Mouse (Mus musculus) urinary bladder, adult 2 months (tissue): Measurements from ENCODE around the gene Ptpra. TPM values are rescaled to one million over a fixed set of nuclear protein-coding genes. Genes with fewer than 3 reads are reported as not detected.
"Not testable (repeated sequence)": the region's sequence is repeated elsewhere in the genome, so short reads cannot be mapped to it uniquely, and the experiment has no call there.

Source experiments
- DNase-seq: peaks from one replicate; pipeline ENCODE4 v3.0.0; 2022; ENCODE audit warnings: low spot score
- polyA plus RNA-seq: library from polyadenylated mRNA; depleted of rRNA; stranded (reverse); fragments of >200 nt; gene quantifications from 2 replicates; pipeline ENCODE4 v1.2.3, GENCODE M21; 2012

Ptpra gene
- polyA plus RNA-seq, 1 experiment = 88.9 TPM

- DNase-seq = no peak
Observed at GRCm38 (mm10) chr2:130488600-130488999, 38.5 kb downstream of the Ptpra start.

GRCm38 (mm10) chr2:130491162-130491561 lies 41.1 kb downstream of the Ptpra start:
- DNase-seq = no peak

GRCm38 (mm10) chr2:130491587-130491986 lies 41.5 kb downstream of the Ptpra start:
- DNase-seq = no peak

DNA sequence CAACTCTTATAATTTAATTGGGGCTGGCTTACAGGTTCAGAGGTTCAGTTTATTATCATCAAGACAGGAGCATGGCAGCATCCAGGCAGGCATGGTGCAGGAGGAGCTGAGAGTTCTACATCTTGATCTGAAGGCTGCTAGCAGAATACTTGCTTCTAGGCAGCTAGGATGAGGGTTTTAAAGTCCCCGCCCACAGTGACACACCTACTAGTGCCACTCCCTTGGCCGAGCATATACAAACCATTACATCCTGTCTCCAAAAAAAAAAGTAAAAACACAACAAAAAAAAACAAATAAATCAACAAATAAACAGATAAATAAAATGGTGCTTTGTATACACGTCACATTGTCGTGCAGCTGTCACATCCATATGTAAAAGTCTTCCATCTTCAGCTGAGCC lies 45.0 kb downstream of the Ptpra start:
- DNase-seq = not testable (repeated sequence)

- DNase-seq = no peak
Observed at GRCm38 (mm10) chr2:130496037-130496436, 46.0 kb downstream of the Ptpra start.

GRCm38 (mm10) chr2:130496931-130497330 lies 46.9 kb downstream of the Ptpra start:
- DNase-seq = no peak

- no peak for DNase-seq
Observed at GRCm38 (mm10) chr2:130499546-130499945, 49.5 kb downstream of the Ptpra start.

DNA sequence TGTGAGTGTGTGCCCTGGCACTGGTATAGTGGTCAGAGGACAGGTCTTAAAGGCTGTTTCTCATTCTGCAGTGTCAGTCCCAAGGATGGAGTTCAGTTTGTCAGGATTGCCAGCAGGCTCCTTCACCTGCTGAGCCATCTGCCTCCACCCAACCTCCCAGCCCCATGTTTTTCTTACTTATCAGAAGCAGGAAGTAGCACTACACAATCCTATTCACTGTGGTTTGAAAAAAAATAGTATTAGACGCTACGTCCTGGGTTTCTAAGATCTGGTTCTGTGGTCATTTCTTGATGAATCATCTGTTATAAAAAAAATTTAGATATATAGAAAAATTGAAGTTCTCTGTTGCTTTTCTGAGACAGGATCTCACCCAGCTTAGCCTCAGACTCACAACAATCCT lies 51.5 kb downstream of the Ptpra start:
- DNase-seq = no peak

GRCm38 (mm10) chr2:130511616-130512015 lies 61.5 kb downstream of the Ptpra start:
- not testable (repeated sequence) for DNase-seq

- no peak for DNase-seq
Observed at GRCm38 (mm10) chr2:130513907-130514306, 63.8 kb downstream of the Ptpra start.

DNA sequence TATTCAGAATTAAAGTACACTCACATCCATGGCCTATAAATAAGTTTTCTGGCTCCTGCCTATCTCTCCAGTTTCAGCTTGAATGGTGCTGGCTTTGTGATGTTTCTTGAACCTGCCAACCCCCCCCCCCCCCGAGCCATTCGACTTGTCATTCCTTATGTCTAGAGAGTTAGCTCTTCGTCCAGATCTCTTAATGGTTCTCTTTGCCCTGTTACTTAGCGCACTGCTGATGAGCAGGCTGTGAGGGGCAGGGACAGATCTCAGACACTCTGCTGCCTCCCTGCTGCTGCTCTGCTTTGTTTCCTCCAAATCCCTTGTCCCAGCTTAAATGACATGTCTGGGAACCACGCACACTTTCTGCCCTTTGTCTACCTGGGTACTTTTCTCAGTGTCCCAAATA lies 65.7 kb downstream of the Ptpra start:
- no peak for DNase-seq

- no peak for DNase-seq
Observed at GRCm38 (mm10) chr2:130521927-130522326, 71.8 kb downstream of the Ptpra start.

DNA sequence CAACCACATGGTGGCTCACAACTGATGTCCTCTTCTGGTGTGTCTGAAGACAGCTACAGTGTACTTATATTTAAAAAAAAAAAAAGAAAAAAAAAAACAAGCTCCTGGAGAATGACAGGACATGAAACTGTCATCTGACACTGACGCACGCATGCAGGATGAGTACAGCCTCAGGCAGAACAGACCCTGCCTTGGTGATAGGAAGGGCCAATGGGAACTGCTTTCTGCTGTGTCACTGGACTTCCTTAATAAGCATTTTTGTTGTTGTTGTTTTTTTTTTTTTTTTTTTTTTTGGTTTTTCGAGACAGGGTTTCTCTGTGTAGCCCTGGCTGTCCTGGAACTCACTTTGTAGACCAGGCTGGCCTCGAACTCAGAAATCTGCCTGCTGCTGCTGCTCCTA lies 75.4 kb downstream of the Ptpra start:
- DNase-seq = not testable (repeated sequence)

GRCm38 (mm10) chr2:130528457-130528856 lies 78.4 kb downstream of the Ptpra start:
- DNase-seq = no peak

GRCm38 (mm10) chr2:130529290-130529689 lies 79.2 kb downstream of the Ptpra start:
- no peak for DNase-seq

DNA sequence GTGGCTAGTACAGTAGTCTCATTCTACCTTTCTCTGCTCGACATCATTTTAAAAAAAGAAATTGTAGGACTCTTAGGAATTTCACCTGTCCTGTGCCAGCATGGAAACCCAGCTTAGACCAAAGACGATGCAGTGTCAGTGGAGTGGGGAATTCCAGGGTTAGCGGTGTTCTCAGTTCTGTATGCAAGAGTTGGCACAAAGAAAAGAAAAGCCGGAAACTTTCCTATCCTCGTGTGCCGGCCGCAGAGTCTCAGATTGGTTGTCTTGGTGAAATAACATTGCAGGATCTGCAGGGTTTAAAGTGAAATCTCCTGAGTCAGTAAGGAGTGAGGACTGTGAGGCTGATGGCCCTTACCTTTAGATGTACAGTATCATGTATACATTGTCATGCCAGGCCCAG lies 79.8 kb downstream of the Ptpra start:
- DNase-seq = no peak

GRCm38 (mm10) chr2:130532201-130532600 lies 82.1 kb downstream of the Ptpra start:
- DNase-seq = no peak

GRCm38 (mm10) chr2:130535017-130535416 lies 84.9 kb downstream of the Ptpra start:
- no peak for DNase-seq

DNA sequence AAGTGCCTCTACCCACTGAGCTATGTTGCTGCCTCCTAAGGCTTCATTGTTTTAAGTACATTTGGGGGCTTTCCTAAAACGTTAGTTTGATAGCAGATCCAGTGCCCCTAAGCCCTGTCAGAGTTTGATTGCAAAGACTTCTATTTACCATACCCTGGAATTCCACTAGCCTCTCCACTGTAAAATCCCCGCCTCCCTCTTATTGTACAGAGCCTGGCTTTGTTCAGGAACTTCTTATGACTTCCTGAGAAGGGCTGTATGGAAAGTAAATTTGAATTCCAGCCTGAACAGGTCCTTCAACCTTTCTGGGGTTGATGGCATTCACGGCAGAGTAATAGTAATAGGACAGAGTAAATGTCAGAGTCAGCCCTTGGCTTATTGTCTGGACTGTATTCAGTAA lies 86.8 kb downstream of the Ptpra start:
- no peak for DNase-seq

GRCm38 (mm10) chr2:130538876-130539546 lies 88.9 kb downstream of the Ptpra start:
- no peak for DNase-seq

GRCm38 (mm10) chr2:130540266-130540665 lies 90.2 kb downstream of the Ptpra start:
- no peak for DNase-seq

- no peak for DNase-seq
Observed at GRCm38 (mm10) chr2:130546957-130547356, 96.9 kb downstream of the Ptpra start.

- no peak for DNase-seq
Observed at GRCm38 (mm10) chr2:130554841-130555240, 104.8 kb downstream of the Ptpra start.

DNA sequence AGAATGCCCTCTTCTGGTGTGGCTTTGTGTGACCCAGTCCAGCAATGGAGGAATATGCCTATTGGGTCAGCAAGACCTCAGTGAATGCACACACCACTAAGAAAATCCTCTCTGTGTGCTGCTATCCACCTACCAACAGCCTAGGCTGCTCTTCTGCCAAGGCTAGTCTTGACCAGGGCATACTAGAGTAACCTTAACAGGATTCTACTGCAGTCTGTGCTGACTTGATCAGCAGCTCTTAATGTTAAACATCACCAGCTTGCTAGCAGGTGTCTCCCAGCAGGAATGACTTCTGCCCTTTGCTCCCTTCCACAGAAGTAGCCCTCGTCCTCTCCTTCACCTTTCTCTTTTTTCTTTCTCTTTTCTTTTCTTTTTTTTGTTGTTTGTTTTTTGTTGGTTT lies 106.2 kb downstream of the Ptpra start:
- no peak for DNase-seq
